Mouse (Mus musculus) mature B cell (primary cell): Measurements from ENCODE around the gene Olfr825.
"Not testable (repeated sequence)": the region's sequence is repeated elsewhere in the genome, so short reads cannot be mapped to it uniquely, and the experiment has no call there.

Source experiments
- in situ Hi-C: fragments of 300-500 bp; cut with MboI; formaldehyde crosslinking; loops from 2 replicates; pipeline ENCODE4 v1.14.3; 2019

Gene Olfr825

GRCm38 (mm10) chr10:130166666-130167065 is at the start of gene Olfr825:
TSS of gene Olfr825 (minus strand) at chr10:130166766.
- in situ Hi-C loops = no loop called here

DNA sequence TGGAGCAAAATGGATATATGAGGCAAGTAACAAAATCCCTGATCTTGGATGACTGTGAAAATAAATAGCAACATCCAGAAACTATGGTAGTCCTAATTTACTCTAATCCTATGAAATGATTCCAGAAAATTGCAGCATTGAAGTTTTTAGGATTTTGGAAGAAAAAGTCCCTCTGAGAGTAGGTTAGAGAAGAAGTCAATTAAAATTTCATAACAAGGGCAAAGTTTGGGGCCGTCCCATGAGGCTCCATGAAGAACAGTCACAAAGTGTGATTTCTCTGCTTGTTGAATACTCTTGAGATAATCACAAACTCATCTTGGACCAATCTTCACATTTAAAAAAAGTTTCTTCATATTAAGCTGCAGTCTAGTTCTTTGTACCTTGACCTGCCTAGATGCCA is 47.7 kb upstream of the Olfr825 start, which contains the start of gene Olfr827:
TSS of gene Olfr827 (minus strand) at position 101 of the 400 bp plus-strand sequence.
- in situ Hi-C loops = no loop called here

DNA sequence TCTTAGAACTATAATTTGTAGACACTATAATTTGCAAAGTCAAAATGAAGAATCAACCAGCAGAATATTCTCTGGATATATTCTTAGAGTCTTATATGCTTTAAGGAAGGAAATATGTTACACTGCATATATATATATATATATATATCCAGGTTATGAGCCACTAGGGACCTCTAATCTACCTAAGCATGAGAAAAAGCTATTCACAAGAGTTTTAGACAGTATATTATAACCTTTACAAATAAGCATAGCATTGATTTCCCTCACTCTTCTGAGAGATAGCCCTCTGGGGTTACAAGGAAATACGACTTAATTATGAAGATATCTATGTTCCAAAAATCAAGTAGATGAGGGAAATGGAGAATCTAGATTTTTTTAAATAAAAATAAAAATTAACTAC is 17.5 kb upstream of the Olfr825 start, which contains the start of gene Olfr826:
TSS of gene Olfr826 (minus strand) at position 101 of the 400 bp plus-strand sequence.
- in situ Hi-C loops = no loop called here

DNA sequence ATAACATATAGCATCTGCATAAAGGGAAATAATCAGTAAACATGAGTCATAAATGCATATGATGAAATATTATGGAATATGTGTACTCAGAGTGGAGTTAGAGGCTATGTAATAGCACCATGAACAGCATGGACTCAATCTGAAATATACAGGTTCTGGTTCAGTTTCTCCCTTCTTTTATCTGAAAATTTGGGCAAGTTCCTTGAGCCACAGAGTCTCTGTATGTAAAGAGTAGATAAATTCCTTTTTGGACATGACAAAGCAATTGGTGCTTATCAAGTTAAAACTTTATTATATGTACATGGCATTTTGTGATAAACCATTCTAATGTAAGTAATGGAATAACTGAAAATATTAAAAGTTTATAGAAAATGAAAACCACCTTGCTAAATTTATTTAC is 1.4 kb downstream of the Olfr825 start:
- in situ Hi-C loops = no loop called here

GRCm38 (mm10) chr10:130144121-130144520 is 22.4 kb downstream of the Olfr825 start:
- in situ Hi-C loops = no loop called here

- in situ Hi-C loops = not testable (repeated sequence)
Observed at GRCm38 (mm10) chr10:130142481-130142880, 24.1 kb downstream of the Olfr825 start.

GRCm38 (mm10) chr10:130134811-130135210 is 31.8 kb downstream of the Olfr825 start:
- in situ Hi-C loops = no loop called here

- in situ Hi-C loops = not testable (repeated sequence)
Observed at GRCm38 (mm10) chr10:130129900-130130299, 36.7 kb downstream of the Olfr825 start, which contains the start of gene Olfr824. TSS of gene Olfr824 (minus strand) at chr10:130130000.

- in situ Hi-C loops = not testable (repeated sequence)
Observed at GRCm38 (mm10) chr10:130116045-130116444, 50.5 kb downstream of the Olfr825 start.

DNA sequence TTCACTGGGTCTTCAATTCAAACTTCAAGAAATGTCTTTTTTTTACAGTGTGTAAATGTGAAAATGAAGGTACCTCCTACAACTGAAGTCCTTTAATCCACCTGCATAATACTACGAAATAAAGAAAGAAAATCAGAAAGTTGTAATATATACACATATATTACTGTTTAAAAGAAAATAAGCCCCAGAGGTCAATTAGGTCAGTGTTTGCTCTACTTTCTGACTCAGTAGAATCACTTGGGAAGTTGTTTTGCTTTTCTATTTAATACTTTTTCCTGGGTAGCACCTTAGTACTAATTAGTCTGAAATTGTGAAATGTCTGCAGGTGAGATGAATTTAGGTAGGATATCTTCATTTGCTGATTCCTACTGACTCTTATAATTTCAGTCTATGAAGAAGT is 51.3 kb downstream of the Olfr825 start, which contains the start of gene Olfr823:
TSS of gene Olfr823 (minus strand) at position 101 of the 400 bp plus-strand sequence.
- in situ Hi-C loops = not testable (repeated sequence)
